Mouse (Mus musculus): ENCODE data around the gene Gm10392. TPM values are rescaled to one million over a fixed set of nuclear protein-coding genes. Genes with fewer than 3 reads are reported as not detected.

Gm10392 gene
- polyA plus RNA-seq, 1 experiment from 2014 or later, result not detected

- no peaks in the 10 kb centered on the region for H3K27me3 ChIP-seq (ENCODE audit: control insufficient read depth, insufficient read depth, low read depth, low read length)
- peaks cover 21% of the 10 kb centered on the region for H3K4me1 ChIP-seq (replicated peaks; ENCODE audit: control insufficient read depth, insufficient read depth, low read length)
- no peak overlapping the region for H3K9ac ChIP-seq (ENCODE audit: low read length)
- no peak for ATAC-seq (ENCODE audit: low read depth)
- 93% methylated on average over 4 of the region's 4 CpGs for WGBS
- no peak overlapping the region for H3K4me2 ChIP-seq (ENCODE audit: low read depth, low read length)
- H3K36me3 ChIP-seq (ENCODE audit: control insufficient read depth, insufficient read depth, low read length), result peaks cover 33% of the 10 kb centered on the region
- H3K9me3 ChIP-seq (ENCODE audit: control insufficient read depth, low read length), result no peaks in the 10 kb centered on the region
- H3K27ac ChIP-seq (ENCODE audit: low read length), result no peak overlapping the region
- H3K4me3 ChIP-seq (ENCODE audit: low read length), result no peak overlapping the region
Measured at GRCm38 (mm10) chr11:77501971-77502370, 17.0 kb downstream of the Gm10392 start.

DNA sequence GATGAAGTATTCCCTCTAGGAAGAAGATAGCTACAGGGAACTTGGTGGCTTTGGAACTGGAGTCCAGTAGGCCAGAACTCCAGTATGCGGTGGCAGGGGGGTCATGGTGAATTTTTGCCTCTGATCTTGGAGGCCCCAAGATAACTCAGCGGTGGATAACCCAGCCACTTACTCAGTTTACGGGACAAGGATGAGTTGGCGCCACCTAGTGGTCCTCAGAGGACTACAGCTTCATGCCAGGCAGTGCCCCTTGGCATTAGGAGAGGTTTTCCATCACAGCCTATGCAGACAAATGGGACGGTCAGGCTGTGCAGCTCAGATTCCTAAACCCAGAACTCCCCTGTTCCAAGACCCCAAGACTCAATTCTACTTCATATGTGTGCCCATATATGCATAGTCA, 17.6 kb downstream of the Gm10392 start:
- Histone ChIP-seq H3K27ac (ENCODE audit: low read length) (no peak overlapping the region), H3K4me3 (ENCODE audit: low read length) (no peak overlapping the region), H3K36me3 (ENCODE audit: control insufficient read depth, insufficient read depth, low read length) (peaks cover 30% of the 10 kb centered on the region), H3K9ac (ENCODE audit: low read length) (no peak overlapping the region), H3K9me3 (ENCODE audit: control insufficient read depth, low read length) (no peaks in the 10 kb centered on the region), H3K27me3 (ENCODE audit: control insufficient read depth, insufficient read depth, low read depth, low read length) (no peaks in the 10 kb centered on the region), H3K4me2 (ENCODE audit: low read depth, low read length) (no peak overlapping the region), H3K4me1 (replicated peaks; ENCODE audit: control insufficient read depth, insufficient read depth, low read length) (peaks cover 25% of the 10 kb centered on the region)
- 19% methylated on average over 5 of the region's 5 CpGs for WGBS
- ATAC-seq (ENCODE audit: low read depth), result no peak

DNA sequence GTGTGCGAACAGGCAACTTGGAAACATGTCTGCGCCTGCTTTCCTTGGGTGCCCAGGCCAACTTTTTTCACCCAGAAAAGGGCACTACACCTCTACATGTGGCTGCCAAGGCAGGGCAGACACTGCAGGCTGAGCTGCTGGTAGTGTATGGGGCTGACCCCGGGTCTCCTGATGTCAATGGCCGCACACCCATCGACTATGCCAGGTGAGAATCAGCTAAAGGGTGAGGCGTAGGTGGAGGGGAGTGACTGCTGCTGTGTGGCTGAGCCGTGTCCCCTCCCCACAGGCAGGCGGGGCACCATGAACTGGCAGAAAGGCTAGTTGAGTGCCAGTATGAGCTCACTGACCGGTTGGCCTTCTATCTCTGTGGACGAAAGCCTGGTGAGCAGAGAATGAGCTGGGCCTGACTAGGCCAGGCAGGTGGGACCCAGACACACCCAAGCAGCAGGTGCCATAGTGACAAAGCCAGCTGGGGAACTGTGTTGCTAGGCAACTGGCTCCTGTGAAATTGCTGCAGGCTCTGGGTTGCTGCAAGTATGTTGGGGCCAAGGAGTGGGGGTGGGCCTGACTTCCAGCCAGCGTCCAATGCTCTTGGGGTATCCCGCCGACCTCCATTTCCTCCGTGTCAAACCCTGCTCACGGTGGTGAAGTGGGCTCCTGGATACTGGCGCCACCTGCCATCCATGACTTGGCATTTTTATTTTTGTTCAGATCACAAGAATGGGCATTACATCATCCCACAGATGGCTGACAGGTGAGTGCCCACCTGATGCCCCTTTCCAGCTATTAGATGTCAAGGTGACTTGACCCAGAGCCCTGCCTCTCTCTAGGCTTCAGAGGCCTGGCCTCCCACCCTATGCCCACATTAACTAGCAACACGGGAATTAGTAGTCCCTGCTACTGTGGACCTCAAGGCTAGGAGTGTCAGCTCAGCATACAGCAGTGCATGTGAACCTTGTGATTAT, 18.4 kb downstream of the Gm10392 start:
- H3K4me1 ChIP-seq (replicated peaks; ENCODE audit: control insufficient read depth, insufficient read depth, low read length), result peaks cover 27% of the 10 kb centered on the region
- ATAC-seq (ENCODE audit: low read depth), result no peak
- H3K27ac ChIP-seq (ENCODE audit: low read length), result no peak overlapping the region
- WGBS, result 74% methylated on average over 17 of the region's 17 CpGs
- H3K4me2 ChIP-seq (ENCODE audit: low read depth, low read length), result no peak overlapping the region
- H3K36me3 ChIP-seq (ENCODE audit: control insufficient read depth, insufficient read depth, low read length), result peaks cover 27% of the 10 kb centered on the region
- no peaks in the 10 kb centered on the region for H3K9me3 ChIP-seq (ENCODE audit: control insufficient read depth, low read length)
- H3K27me3 ChIP-seq (ENCODE audit: control insufficient read depth, insufficient read depth, low read depth, low read length), result no peaks in the 10 kb centered on the region
- no peak overlapping the region for H3K9ac ChIP-seq (ENCODE audit: low read length)
- H3K4me3 ChIP-seq (ENCODE audit: low read length), result no peak overlapping the region

DNA sequence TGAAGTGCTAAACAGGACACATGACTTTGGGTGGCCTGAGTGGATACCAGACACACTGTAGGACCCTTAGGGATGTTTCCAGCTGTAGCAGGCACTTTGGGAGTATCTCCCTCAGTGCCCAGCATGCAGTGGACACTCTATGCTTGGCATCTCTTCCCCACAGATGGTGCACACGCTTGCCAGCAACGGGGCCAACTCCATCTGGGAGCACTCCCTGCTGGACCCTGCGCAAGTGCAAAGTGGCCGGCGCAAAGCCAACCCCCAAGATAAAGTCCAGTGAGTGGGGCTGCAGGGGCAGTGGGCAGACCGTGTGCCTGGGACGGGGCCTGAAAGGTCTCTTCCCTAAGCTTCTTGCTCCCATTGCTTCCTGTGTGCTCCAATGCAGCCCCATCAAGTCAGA, 19.6 kb downstream of the Gm10392 start:
- Histone ChIP-seq H3K27me3 (ENCODE audit: control insufficient read depth, insufficient read depth, low read depth, low read length) (no peaks in the 10 kb centered on the region), H3K9ac (ENCODE audit: low read length) (no peak overlapping the region), H3K4me3 (ENCODE audit: low read length) (no peak overlapping the region), H3K36me3 (ENCODE audit: control insufficient read depth, insufficient read depth, low read length) (peaks cover 15% of the 10 kb centered on the region), H3K4me1 (replicated peaks; ENCODE audit: control insufficient read depth, insufficient read depth, low read length) (peaks cover 39% of the 10 kb centered on the region), H3K9me3 (ENCODE audit: control insufficient read depth, low read length) (no peaks in the 10 kb centered on the region), H3K4me2 (ENCODE audit: low read depth, low read length) (no peak overlapping the region), H3K27ac (ENCODE audit: low read length) (no peak overlapping the region)
- 77% methylated on average over 7 of the region's 7 CpGs for WGBS
- no peak for ATAC-seq (ENCODE audit: low read depth)

GRCm38 (mm10) chr11:77498261-77499139, 20.5 kb downstream of the Gm10392 start:
- 76% methylated on average over 12 of the region's 12 CpGs for WGBS
- Histone ChIP-seq H3K4me2 (ENCODE audit: low read depth, low read length) (no peak overlapping the region), H3K27me3 (ENCODE audit: control insufficient read depth, insufficient read depth, low read depth, low read length) (no peaks in the 10 kb centered on the region), H3K36me3 (ENCODE audit: control insufficient read depth, insufficient read depth, low read length) (peaks cover 9% of the 10 kb centered on the region), H3K4me1 (replicated peaks; ENCODE audit: control insufficient read depth, insufficient read depth, low read length) (peaks cover 41% of the 10 kb centered on the region), H3K9me3 (ENCODE audit: control insufficient read depth, low read length) (no peaks in the 10 kb centered on the region), H3K27ac (ENCODE audit: low read length) (peak overlapping the region; percentile 95), H3K9ac (ENCODE audit: low read length) (0 out of 2 replicates have a peak overlapping the region, but pooled peaks have one; percentile 2), H3K4me3 (ENCODE audit: low read length) (no peak overlapping the region)
- no peak for ATAC-seq (ENCODE audit: low read depth)

DNA sequence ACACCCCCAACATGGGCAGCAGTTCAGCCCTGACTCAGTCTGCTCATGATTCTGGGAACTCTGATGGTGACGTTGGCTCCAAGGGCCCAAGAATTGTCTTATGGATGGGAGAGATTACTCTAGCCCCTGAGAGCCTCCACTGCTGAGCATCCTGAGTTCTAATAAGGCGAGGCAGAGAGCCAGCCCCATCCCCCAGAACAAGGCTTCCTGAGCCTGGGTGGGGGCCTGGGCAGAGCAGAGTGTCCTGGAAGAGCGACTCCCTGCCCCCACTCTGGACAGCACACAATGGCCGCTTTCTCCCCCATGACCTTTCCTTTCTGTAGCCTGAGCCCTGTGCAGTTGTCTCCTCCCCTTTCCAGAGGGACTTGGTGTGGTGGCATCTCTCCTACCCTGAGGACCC, 21.1 kb downstream of the Gm10392 start:
- H3K4me2 ChIP-seq (ENCODE audit: low read depth, low read length), result peak overlapping the region; percentile 12; the same call in 1 of the 2 replicates
- 43% methylated on average over 4 of the region's 4 CpGs for WGBS
- peak; percentile 10; the same call in 1 of the 2 replicates for ATAC-seq (ENCODE audit: low read depth)
- H3K4me1 ChIP-seq (replicated peaks; ENCODE audit: control insufficient read depth, insufficient read depth, low read length), result peaks cover 41% of the 10 kb centered on the region
- no peaks in the 10 kb centered on the region for H3K27me3 ChIP-seq (ENCODE audit: control insufficient read depth, insufficient read depth, low read depth, low read length)
- H3K36me3 ChIP-seq (ENCODE audit: control insufficient read depth, insufficient read depth, low read length), result peaks cover 7% of the 10 kb centered on the region
- no peaks in the 10 kb centered on the region for H3K9me3 ChIP-seq (ENCODE audit: control insufficient read depth, low read length)
- H3K9ac ChIP-seq (ENCODE audit: low read length), result 0 out of 2 replicates have a peak overlapping the region, but pooled peaks have one; percentile 2
- peak overlapping the region; percentile 95 for H3K27ac ChIP-seq (ENCODE audit: low read length)
- no peak overlapping the region for H3K4me3 ChIP-seq (ENCODE audit: low read length)

- Histone ChIP-seq H3K9me3 (ENCODE audit: control insufficient read depth, low read length) (no peaks in the 10 kb centered on the region), H3K9ac (ENCODE audit: low read length) (peak overlapping the region; percentile 46), H3K4me2 (ENCODE audit: low read depth, low read length) (peak overlapping the region; percentile 12; the same call in 1 of the 2 replicates), H3K4me3 (ENCODE audit: low read length) (no peak overlapping the region), H3K4me1 (replicated peaks; ENCODE audit: control insufficient read depth, insufficient read depth, low read length) (peaks cover 43% of the 10 kb centered on the region), H3K27me3 (ENCODE audit: control insufficient read depth, insufficient read depth, low read depth, low read length) (no peaks in the 10 kb centered on the region), H3K27ac (ENCODE audit: low read length) (peak overlapping the region; percentile 95), H3K36me3 (ENCODE audit: control insufficient read depth, insufficient read depth, low read length) (peaks cover 7% of the 10 kb centered on the region; the same call in 1 of the 2 replicates)
- ATAC-seq (ENCODE audit: low read depth), result peak; percentile 19
- 19% methylated on average over 6 of the region's 6 CpGs for WGBS
Measured at GRCm38 (mm10) chr11:77497341-77497756, 21.6 kb downstream of the Gm10392 start.

- no peak for ATAC-seq (ENCODE audit: low read depth)
- Histone ChIP-seq H3K4me1 (replicated peaks; ENCODE audit: control insufficient read depth, insufficient read depth, low read length) (peaks cover 55% of the 10 kb centered on the region), H3K4me2 (ENCODE audit: low read depth, low read length) (no peak overlapping the region), H3K27ac (ENCODE audit: low read length) (no peak overlapping the region), H3K27me3 (ENCODE audit: control insufficient read depth, insufficient read depth, low read depth, low read length) (no peaks in the 10 kb centered on the region), H3K9me3 (ENCODE audit: control insufficient read depth, low read length) (no peaks in the 10 kb centered on the region), H3K36me3 (ENCODE audit: control insufficient read depth, insufficient read depth, low read length) (peaks cover 4% of the 10 kb centered on the region; the same call in 1 of the 2 replicates), H3K9ac (ENCODE audit: low read length) (no peak overlapping the region), H3K4me3 (ENCODE audit: low read length) (no peak overlapping the region)
Measured at GRCm38 (mm10) chr11:77495507-77495906, 23.5 kb downstream of the Gm10392 start.

DNA sequence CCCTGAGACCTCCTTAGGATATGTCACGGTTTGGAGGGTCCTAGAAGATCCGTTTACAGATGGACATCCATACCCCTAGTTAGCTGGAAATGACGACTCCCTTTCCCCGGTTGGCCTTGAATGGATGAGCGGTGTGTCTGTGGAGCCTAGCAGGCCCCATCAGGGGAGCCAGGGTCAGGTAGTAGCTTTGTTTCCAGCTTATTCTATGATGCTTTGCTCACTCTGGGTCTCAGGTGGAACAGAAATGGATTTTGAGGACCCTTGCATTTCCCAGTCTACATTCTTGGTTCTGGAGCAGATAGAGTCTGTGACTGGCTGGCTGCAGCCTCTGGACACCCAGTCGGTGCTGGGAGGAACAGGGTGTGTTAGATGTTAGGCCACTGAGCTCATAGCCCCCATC, 24.2 kb downstream of the Gm10392 start:
- H3K27ac ChIP-seq (ENCODE audit: low read length), result no peak overlapping the region; the same call in 1 of the 2 replicates
- H3K4me1 ChIP-seq (replicated peaks; ENCODE audit: control insufficient read depth, insufficient read depth, low read length), result peaks cover 58% of the 10 kb centered on the region
- peak overlapping the region; percentile 85 for H3K9ac ChIP-seq (ENCODE audit: low read length)
- H3K36me3 ChIP-seq (ENCODE audit: control insufficient read depth, insufficient read depth, low read length), result peaks cover 3% of the 10 kb centered on the region; the same call in 1 of the 2 replicates
- no peaks in the 10 kb centered on the region for H3K9me3 ChIP-seq (ENCODE audit: control insufficient read depth, low read length)
- 55% methylated on average over 6 of the region's 6 CpGs for WGBS
- H3K4me3 ChIP-seq (ENCODE audit: low read length), result peak overlapping the region; percentile 88
- H3K27me3 ChIP-seq (ENCODE audit: control insufficient read depth, insufficient read depth, low read depth, low read length), result no peaks in the 10 kb centered on the region
- peak overlapping the region; percentile 95 for H3K4me2 ChIP-seq (ENCODE audit: low read depth, low read length)
- ATAC-seq (ENCODE audit: low read depth), result no peak
